Mouse (Mus musculus) liver, embryonic 14.5 days (tissue): ENCODE data around the gene Neurog3.

Source experiments
- CTCF ChIP-seq: IDR thresholded peaks from 2 replicates; pipeline ENCODE4 v1.5.1; 2016; ENCODE audit warnings: antibody characterized with exemption, low read depth, control low read depth
- EP300 ChIP-seq: IDR thresholded peaks from 2 replicates; pipeline ENCODE4 v1.6.1; 2016; ENCODE audit warnings: antibody characterized with exemption, low read depth

- TF ChIP-seq CTCF (no peak), EP300 (no peak)
Observed at GRCm38 (mm10) chr10:62147466-62148248, 14.8 kb downstream of the Neurog3 start.
